Mouse (Mus musculus): ENCODE results near the gene Sorcs3. TPM values are rescaled to one million over a fixed set of nuclear protein-coding genes. Genes with fewer than 3 reads are reported as not detected.

Gene Sorcs3
- polyA plus RNA-seq, 1 experiment from 2014 or later = 1.4 TPM

- peak overlapping the region; percentile 58; the same call in 1 of the 2 replicates for H3K9ac ChIP-seq (ENCODE audit: low read depth, low read length)
- WGBS = 3% methylated on average over 20 of the region's 21 CpGs
- no peak for ATAC-seq (ENCODE audit: low read depth)
- H3K27ac ChIP-seq (replicated peaks; ENCODE audit: low read depth, low read length) = no peak overlapping the region
- peak overlapping the region; percentile 55 for H3K4me3 ChIP-seq (ENCODE audit: low read depth, low read length)
- no peaks in the 10 kb centered on the region for H3K36me3 ChIP-seq (ENCODE audit: control insufficient read depth, insufficient read depth, low read length)
- DNase-seq (ENCODE audit: low spot score) = no peak
- peaks cover 55% of the 10 kb centered on the region for H3K27me3 ChIP-seq (replicated peaks; ENCODE audit: control insufficient read depth, insufficient read depth, low read length)
- H3K4me1 ChIP-seq (ENCODE audit: control insufficient read depth, insufficient read depth, low read length) = peaks cover 5% of the 10 kb centered on the region; the same call in 1 of the 2 replicates
- H3K4me2 ChIP-seq (ENCODE audit: low read depth, low read length) = peak overlapping the region; percentile 99
- peaks cover 5% of the 10 kb centered on the region; the same call in 1 of the 2 replicates for H3K9me3 ChIP-seq (ENCODE audit: control insufficient read depth, low read length)
These were observed 1.3 kb downstream of the Sorcs3 start for GRCm38 (mm10) chr19:48206861-48207730.

- Histone ChIP-seq H3K27me3 (replicated peaks; ENCODE audit: control insufficient read depth, insufficient read depth, low read length) (peaks cover 55% of the 10 kb centered on the region), H3K27ac (replicated peaks; ENCODE audit: low read depth, low read length) (no peak overlapping the region), H3K9ac (ENCODE audit: low read depth, low read length) (no peak overlapping the region), H3K9me3 (ENCODE audit: control insufficient read depth, low read length) (peaks cover 8% of the 10 kb centered on the region; the same call in 1 of the 2 replicates), H3K36me3 (ENCODE audit: control insufficient read depth, insufficient read depth, low read length) (no peaks in the 10 kb centered on the region), H3K4me2 (ENCODE audit: low read depth, low read length) (peak overlapping the region; percentile 99), H3K4me3 (ENCODE audit: low read depth, low read length) (peak overlapping the region; percentile 55), H3K4me1 (ENCODE audit: control insufficient read depth, insufficient read depth, low read length) (peaks cover 5% of the 10 kb centered on the region; the same call in 1 of the 2 replicates)
- ATAC-seq (ENCODE audit: low read depth) (no peak), DNase-seq (ENCODE audit: low spot score) (no peak)
- WGBS = 10% methylated on average over 10 of the region's 10 CpGs
These were observed 2.0 kb downstream of the Sorcs3 start for GRCm38 (mm10) chr19:48207731-48208370.

- Histone ChIP-seq H3K9ac (ENCODE audit: low read depth, low read length) (no peak overlapping the region), H3K9me3 (ENCODE audit: control insufficient read depth, low read length) (peaks cover 8% of the 10 kb centered on the region; the same call in 1 of the 2 replicates), H3K27me3 (replicated peaks; ENCODE audit: control insufficient read depth, insufficient read depth, low read length) (no peaks in the 10 kb centered on the region), H3K4me1 (ENCODE audit: control insufficient read depth, insufficient read depth, low read length) (no peaks in the 10 kb centered on the region), H3K27ac (replicated peaks; ENCODE audit: low read depth, low read length) (no peak overlapping the region), H3K36me3 (ENCODE audit: control insufficient read depth, insufficient read depth, low read length) (no peaks in the 10 kb centered on the region), H3K4me3 (ENCODE audit: low read depth, low read length) (no peak overlapping the region), H3K4me2 (ENCODE audit: low read depth, low read length) (no peak overlapping the region)
- DNase-seq (ENCODE audit: low spot score) (peak; percentile 4), ATAC-seq (ENCODE audit: low read depth) (no peak)
These were observed 9.6 kb downstream of the Sorcs3 start for GRCm38 (mm10) chr19:48215379-48215778.

- Histone ChIP-seq H3K27me3 (replicated peaks; ENCODE audit: control insufficient read depth, insufficient read depth, low read length) (no peaks in the 10 kb centered on the region; the same call in 1 of the 2 replicates), H3K36me3 (ENCODE audit: control insufficient read depth, insufficient read depth, low read length) (no peaks in the 10 kb centered on the region), H3K27ac (replicated peaks; ENCODE audit: low read depth, low read length) (no peak overlapping the region), H3K9ac (ENCODE audit: low read depth, low read length) (no peak overlapping the region), H3K4me3 (ENCODE audit: low read depth, low read length) (no peak overlapping the region), H3K9me3 (ENCODE audit: control insufficient read depth, low read length) (no peaks in the 10 kb centered on the region), H3K4me2 (ENCODE audit: low read depth, low read length) (no peak overlapping the region), H3K4me1 (ENCODE audit: control insufficient read depth, insufficient read depth, low read length) (no peaks in the 10 kb centered on the region)
- ATAC-seq (ENCODE audit: low read depth) (no peak), DNase-seq (ENCODE audit: low spot score) (no peak)
- WGBS = 36% methylated on average over 13 of the region's 13 CpGs
These were observed 32.1 kb downstream of the Sorcs3 start for GRCm38 (mm10) chr19:48237786-48238372.

- ATAC-seq (ENCODE audit: low read depth) (no peak), DNase-seq (ENCODE audit: low spot score) (no peak)
- H3K4me1 ChIP-seq (ENCODE audit: control insufficient read depth, insufficient read depth, low read length) = no peaks in the 10 kb centered on the region
- no peak overlapping the region for H3K4me2 ChIP-seq (ENCODE audit: low read depth, low read length)
- no peaks in the 10 kb centered on the region; the same call in 1 of the 2 replicates for H3K27me3 ChIP-seq (replicated peaks; ENCODE audit: control insufficient read depth, insufficient read depth, low read length)
- 66% methylated on average over 9 of the region's 9 CpGs for WGBS
- H3K36me3 ChIP-seq (ENCODE audit: control insufficient read depth, insufficient read depth, low read length) = no peaks in the 10 kb centered on the region
- no peaks in the 10 kb centered on the region for H3K9me3 ChIP-seq (ENCODE audit: control insufficient read depth, low read length)
- H3K4me3 ChIP-seq (ENCODE audit: low read depth, low read length) = no peak overlapping the region
- H3K9ac ChIP-seq (ENCODE audit: low read depth, low read length) = no peak overlapping the region
- no peak overlapping the region for H3K27ac ChIP-seq (replicated peaks; ENCODE audit: low read depth, low read length)
These were observed 32.6 kb downstream of the Sorcs3 start for GRCm38 (mm10) chr19:48238391-48238790.

- no peaks in the 10 kb centered on the region for H3K36me3 ChIP-seq (ENCODE audit: control insufficient read depth, insufficient read depth, low read length)
- no peak for DNase-seq (ENCODE audit: low spot score)
- WGBS = 50% methylated on average over 2 of the region's 2 CpGs
These were observed 35.1 kb downstream of the Sorcs3 start for GRCm38 (mm10) chr19:48240960-48241359.

GRCm38 (mm10) chr19:48244036-48244435, 38.2 kb downstream of the Sorcs3 start:
- H3K9me3 ChIP-seq (ENCODE audit: control insufficient read depth, low read length) = no peaks in the 10 kb centered on the region
- no peaks in the 10 kb centered on the region for H3K27me3 ChIP-seq (replicated peaks; ENCODE audit: control insufficient read depth, insufficient read depth, low read length)
- no peaks in the 10 kb centered on the region for H3K36me3 ChIP-seq (ENCODE audit: control insufficient read depth, insufficient read depth, low read length)
- no peak for DNase-seq (ENCODE audit: low spot score)
- H3K4me1 ChIP-seq (ENCODE audit: control insufficient read depth, insufficient read depth, low read length) = no peaks in the 10 kb centered on the region
- no peak overlapping the region for H3K27ac ChIP-seq (replicated peaks; ENCODE audit: low read depth, low read length)
- ATAC-seq (ENCODE audit: low read depth) = no peak
- H3K9ac ChIP-seq (ENCODE audit: low read depth, low read length) = no peak overlapping the region
- WGBS = 64% methylated on average over 3 of the region's 3 CpGs
- H3K4me3 ChIP-seq (ENCODE audit: low read depth, low read length) = no peak overlapping the region
- H3K4me2 ChIP-seq (ENCODE audit: low read depth, low read length) = no peak overlapping the region

More at GRCm38 (mm10) chr19:48240960-48241359, 35.1 kb downstream of the Sorcs3 start:
- no peak overlapping the region for H3K4me3 ChIP-seq (ENCODE audit: low read depth, low read length)
- no peaks in the 10 kb centered on the region for H3K9me3 ChIP-seq (ENCODE audit: control insufficient read depth, low read length)
- no peaks in the 10 kb centered on the region for H3K4me1 ChIP-seq (ENCODE audit: control insufficient read depth, insufficient read depth, low read length)
- H3K27ac ChIP-seq (replicated peaks; ENCODE audit: low read depth, low read length) = no peak overlapping the region
- no peak for ATAC-seq (ENCODE audit: low read depth)
- H3K27me3 ChIP-seq (replicated peaks; ENCODE audit: control insufficient read depth, insufficient read depth, low read length) = no peaks in the 10 kb centered on the region; the same call in 1 of the 2 replicates
- H3K4me2 ChIP-seq (ENCODE audit: low read depth, low read length) = no peak overlapping the region
- no peak overlapping the region for H3K9ac ChIP-seq (ENCODE audit: low read depth, low read length)

GRCm38 (mm10) chr19:48259223-48259622, 53.4 kb downstream of the Sorcs3 start:
- H3K9ac ChIP-seq (ENCODE audit: low read depth, low read length) = no peak overlapping the region
- ATAC-seq (ENCODE audit: low read depth) (no peak), DNase-seq (ENCODE audit: low spot score) (peak; percentile 55)
- no peak overlapping the region for H3K27ac ChIP-seq (replicated peaks; ENCODE audit: low read depth, low read length)
- no peak overlapping the region for H3K4me3 ChIP-seq (ENCODE audit: low read depth, low read length)
- no peaks in the 10 kb centered on the region for H3K27me3 ChIP-seq (replicated peaks; ENCODE audit: control insufficient read depth, insufficient read depth, low read length)
- no peak overlapping the region for H3K4me2 ChIP-seq (ENCODE audit: low read depth, low read length)
- H3K9me3 ChIP-seq (ENCODE audit: control insufficient read depth, low read length) = no peaks in the 10 kb centered on the region
- no peaks in the 10 kb centered on the region for H3K4me1 ChIP-seq (ENCODE audit: control insufficient read depth, insufficient read depth, low read length)
- H3K36me3 ChIP-seq (ENCODE audit: control insufficient read depth, insufficient read depth, low read length) = no peaks in the 10 kb centered on the region
- WGBS = 68% methylated on average over 7 of the region's 7 CpGs

All from embryonic facial prominence, embryonic 14.5 days (tissue).